ENCODE assay signal across 18 mouse cellular contexts in genomic region chr9:35049891-35050527, GRCm38 (mm10).
A peak's percentile ranks its signal among the peaks of the same experiment; 100 is the strongest.
DNase-seq lines count a peak whose midpoint lies in the region; ATAC-seq and TF ChIP-seq lines count a peak whose summit lies in the region.
"Had no signal": no experiment of that assay in that cellular context is flagged by ENCODE, and none has a peak within 500 bp of the region (broad histone marks: within the 10 kb centered on the region; RNA-seq: fewer than 3 reads in every experiment).

No protein-coding gene starts in this region.

- H3K36me3 ChIP-seq in heart, postnatal 0 days (replicated peaks; ENCODE audit: control insufficient read depth, insufficient read depth, low read length), result peaks cover 43% of the 10 kb centered on the region

- H3K9me3 ChIP-seq in heart, postnatal 0 days (replicated peaks; ENCODE audit: control insufficient read depth, low read length), result no peaks in the 10 kb centered on the region
- H3K9me3 ChIP-seq: heart, embryonic 13.5 days; hindbrain, embryonic 12.5 days; liver, embryonic 13.5 days had no signal

- H3K9ac ChIP-seq in heart, postnatal 0 days (replicated peaks; ENCODE audit: low read depth, low read length), result no peak overlapping the region
- H3K9ac ChIP-seq: heart, embryonic 13.5 days; hindbrain, embryonic 12.5 days; liver, embryonic 13.5 days had no signal

- H3K4me3 ChIP-seq in heart, postnatal 0 days (ENCODE audit: low read depth, low read length), result no peak overlapping the region
- H3K4me3 ChIP-seq: heart, embryonic 13.5 days; hindbrain, embryonic 12.5 days; liver, embryonic 13.5 days; myocyte had no signal

- H3K4me1 ChIP-seq in heart, postnatal 0 days (ENCODE audit: control insufficient read depth, insufficient read depth), result peaks cover 45% of the 10 kb centered on the region

- peak; percentile 1 to 8 for DNase-seq in adrenal gland, adult 18-20 months (ENCODE audit: low spot score in 2 of 2)
- DNase-seq in adrenal gland, postnatal 25 days, result no peak
- DNase-seq in heart, postnatal 0 days (ENCODE audit: low spot score), result no peak
- no peak for DNase-seq in heart, adult 18-20 months
- peak; percentile 0 for DNase-seq in right cerebral cortex, adult 18-20 months
- DNase-seq in right cerebral cortex, adult 2 months (ENCODE audit: low spot score in 2 of 2), result no peak
- DNase-seq in Patski (ENCODE audit: low read depth, low spot score), result no peak
- DNase-seq in spleen, postnatal 36 days (ENCODE audit: low spot score in 2 of 2), result no peak
- DNase-seq: cerebellum, adult 8-10 months; liver, embryonic 13.5 days; thymus, adult 2 months had no signal

- no peak overlapping the region for H3K4me2 ChIP-seq in heart, postnatal 0 days (ENCODE audit: low read depth, low read length)
- H3K4me2 ChIP-seq: heart, embryonic 13.5 days; hindbrain, embryonic 12.5 days; liver, embryonic 13.5 days; midbrain, embryonic 11.5 days had no signal

- WGBS in heart, postnatal 0 days, result 69% methylated on average over 3 of the region's 3 CpGs

- no peaks in the 10 kb centered on the region for H3K27me3 ChIP-seq in heart, postnatal 0 days (ENCODE audit: control insufficient read depth, insufficient read depth, low read length)
- no peaks in the 10 kb centered on the region for H3K27me3 ChIP-seq in Patski
- H3K27me3 ChIP-seq: hindbrain, embryonic 12.5 days; liver, embryonic 13.5 days had no signal

- POLR2A ChIA-PET in Patski (lab: Charles Lee), result interaction anchor here (1.0 kb wide), 1 partner anchor 10 kb away, joined by 3 read pairs; no protein-coding TSS in a partner anchor

- CTCF ChIA-PET in Patski (lab: Charles Lee), result interaction anchor here (1.2 kb wide), 1 partner anchor 114 kb away, joined by 3 read pairs; no protein-coding TSS in a partner anchor

- in situ Hi-C loops in Patski (cut with MboI; ENCODE audit: low pct_unique_long_range_greater_than_20kb), result loop anchor here (25.0 kb wide), 1 partner anchor 487 kb away; no protein-coding TSS in a partner anchor

- no peak for TF ChIP-seq CTCF in heart, postnatal 0 days (IDR thresholded peaks at IDR 0.05; ENCODE audit: low read depth)
- TF ChIP-seq CTCF in Patski (IDR thresholded peaks at IDR 0.05), result no peak

- ATAC-seq in heart, postnatal 0 days (ENCODE audit: insufficient read depth, low read depth), result no peak
- peak; percentile 72 for ATAC-seq in Patski
- ATAC-seq: activated CD4-positive, CD25-positive, alpha-beta regulatory T cell, adult 4 months; intestine, postnatal 0 days; lung, postnatal 0 days had no signal

- TF ChIP-seq EP300 in heart, postnatal 0 days (IDR thresholded peaks at IDR 0.05; ENCODE audit: low read depth), result no peak

- H3K27ac ChIP-seq in heart, postnatal 0 days (ENCODE audit: low read depth), result 0 out of 2 replicates have a peak overlapping the region, but pooled peaks have one; percentile 90
- H3K27ac ChIP-seq: heart, embryonic 13.5 days; hindbrain, embryonic 12.5 days; liver, embryonic 13.5 days had no signal

Comparison
In these comparisons a context has a peak if more than half of its experiments do, and no peak if none do; other contexts are left out.
1. DNase-seq: peak in adrenal gland, adult 18-20 months (2 of 2) and right cerebral cortex, adult 18-20 months (single experiment); none in adrenal gland, postnatal 25 days (single experiment), heart, postnatal 0 days (single experiment), heart, adult 18-20 months (0 of 2), right cerebral cortex, adult 2 months (0 of 2), Patski (single experiment) and spleen, postnatal 36 days (0 of 2).